Mouse (Mus musculus) T-cell, adult 2 months (primary cell): ENCODE results near the gene Prrt1.
A peak's percentile ranks its signal among the peaks of the same experiment; 100 is the strongest.

Experiments used
- DNase-seq: peaks from one replicate; pipeline ENCODE4 v3.0.0; 2022; ENCODE audit warnings: low spot score

Prrt1 gene

GRCm38 (mm10) chr17:34628644-34628967 lies 727 bp upstream of the Prrt1 start:
- no peak for DNase-seq

- peak; percentile 78 for DNase-seq
These were observed 667 bp downstream of the Prrt1 start for GRCm38 (mm10) chr17:34629796-34630603.

- DNase-seq = no peak
These were observed 1.5 kb downstream of the Prrt1 start for GRCm38 (mm10) chr17:34630761-34631301.

GRCm38 (mm10) chr17:34631647-34632046 lies 2.3 kb downstream of the Prrt1 start:
- no peak for DNase-seq

GRCm38 (mm10) chr17:34632261-34632691 lies 2.9 kb downstream of the Prrt1 start:
- DNase-seq = peak; percentile 73

GRCm38 (mm10) chr17:34635671-34636070 lies 6.3 kb downstream of the Prrt1 start:
- DNase-seq = no peak

GRCm38 (mm10) chr17:34637459-34637858 lies 8.1 kb downstream of the Prrt1 start:
- no peak for DNase-seq

GRCm38 (mm10) chr17:34639461-34640255 lies 10.3 kb downstream of the Prrt1 start:
- DNase-seq = no peak

GRCm38 (mm10) chr17:34640778-34641601 lies 11.7 kb downstream of the Prrt1 start:
- no peak for DNase-seq

- DNase-seq = no peak
These were observed 12.6 kb downstream of the Prrt1 start for GRCm38 (mm10) chr17:34641945-34642344.

- DNase-seq = no peak
These were observed 14.0 kb downstream of the Prrt1 start for GRCm38 (mm10) chr17:34643379-34643778.

GRCm38 (mm10) chr17:34643944-34644343 lies 14.6 kb downstream of the Prrt1 start:
- no peak for DNase-seq

GRCm38 (mm10) chr17:34644608-34645007 lies 15.3 kb downstream of the Prrt1 start, which contains the start of gene Fkbpl:
Gene Fkbpl (plus strand): TSS chr17:34644764.
- peak; percentile 95 for DNase-seq

- no peak for DNase-seq
These were observed 16.0 kb downstream of the Prrt1 start for GRCm38 (mm10) chr17:34645256-34645829.

GRCm38 (mm10) chr17:34645831-34646511 lies 16.6 kb downstream of the Prrt1 start:
- no peak for DNase-seq

- DNase-seq = peak; percentile 98
These were observed 17.8 kb downstream of the Prrt1 start, which contains the start of gene Atf6b for GRCm38 (mm10) chr17:34646906-34647787. Gene Atf6b (plus strand): TSS chr17:34647146.

GRCm38 (mm10) chr17:34648141-34648890 lies 19.0 kb downstream of the Prrt1 start:
- DNase-seq = no peak

GRCm38 (mm10) chr17:34649106-34649864 lies 20.0 kb downstream of the Prrt1 start:
- no peak for DNase-seq
